Mouse (Mus musculus) lung, adult 2 months (tissue): ENCODE data around the gene Morc2a.

ENCODE experiments used
- CTCF ChIP-seq: fragments of 200-500 bp; IDR thresholded peaks from 2 replicates; pipeline ENCODE4 v1.5.1; 2011; ENCODE audit warnings: mild to moderate bottlenecking, low read length, control low read depth; ENCODE audit not compliant: insufficient read depth
- POLR2A ChIP-seq: fragments of 200-500 bp; IDR thresholded peaks from 2 replicates; pipeline ENCODE4 v1.6.1; 2011; ENCODE audit warnings: low read depth, mild to moderate bottlenecking, control low read depth, low read length, borderline replicate concordance; ENCODE audit errors: extremely low read depth

GRCm38 (mm10) chr11:3686885-3687284, 37.9 kb downstream of the Morc2a start:
- TF ChIP-seq CTCF, result no peak
- TF ChIP-seq POLR2A, result no peak
